In genomic region chr3:95653473-95654034, GRCm38 (mm10) we compare ENCODE assay signal across 9 mouse cellular contexts. TPM values are rescaled to one million over a fixed set of nuclear protein-coding genes. Genes with fewer than 3 reads are reported as not detected.
DNase-seq lines count a peak whose midpoint lies in the region; ATAC-seq lines count a peak whose summit lies in the region.
"Had no signal": no experiment of that assay in that cellular context is flagged by ENCODE, and none has a peak within 500 bp of the region (broad histone marks: within the 10 kb centered on the region; RNA-seq: fewer than 3 reads in every experiment).

No protein-coding gene starts in this region.

- peaks cover 63% of the 10 kb centered on the region for H3K79me2 ChIP-seq in macrophage (ENCODE audit: inconsistent target)

- peak; percentile 67 to 80 for DNase-seq in heart, adult 9 months (ENCODE audit: low spot score in 2 of 2)
- DNase-seq in heart, adult 8-10 months (ENCODE audit: low spot score) = no peak
- peak; percentile 62 for DNase-seq in NIH3T3 (ENCODE audit: low read depth)
- DNase-seq in gastrocnemius, postnatal 10 days = no peak
- DNase-seq in layer of hippocampus, adult 18-20 months (ENCODE audit: low spot score in 2 of 2) = no peak

- WGBS in hindbrain, embryonic 15.5 days = 17% methylated on average over 11 of the region's 11 CpGs
- WGBS in macrophage (ENCODE audit: missing documents) = 16% methylated on average over 11 of the region's 11 CpGs

- H3K4me1 ChIP-seq in hindbrain, embryonic 15.5 days (replicated peaks) = peaks cover 12% of the 10 kb centered on the region; the same call in 1 of the 2 replicates

- 0 out of 2 replicates have a peak overlapping the region, but pooled peaks have one; percentile 20 for H3K27ac ChIP-seq in hindbrain, embryonic 15.5 days (replicated peaks)
- H3K27ac ChIP-seq in macrophage = peak overlapping the region; percentile 100

- no peak overlapping the region for H3K4me3 ChIP-seq in hindbrain, embryonic 15.5 days
- no peak overlapping the region for H3K4me3 ChIP-seq in macrophage (ENCODE audit: inconsistent target)

- no peak overlapping the region for H3K4me2 ChIP-seq in hindbrain, embryonic 15.5 days

- no peaks in the 10 kb centered on the region for H3K9me3 ChIP-seq in hindbrain, embryonic 15.5 days

- no peak overlapping the region for H3K9ac ChIP-seq in hindbrain, embryonic 15.5 days

- H3K36me3 ChIP-seq in hindbrain, embryonic 15.5 days = no peaks in the 10 kb centered on the region
- no peaks in the 10 kb centered on the region for H3K36me3 ChIP-seq in macrophage (ENCODE audit: inconsistent target)

- no peak for ATAC-seq in hindbrain, embryonic 15.5 days (ENCODE audit: low FRiP score, low read depth)
- no peak for ATAC-seq in inflammation-experienced regulatory T-cells, adult 6 months
- ATAC-seq: Patski had no signal

- no peaks in the 10 kb centered on the region for H3K27me3 ChIP-seq in hindbrain, embryonic 15.5 days
- H3K27me3 ChIP-seq: Patski had no signal

RNA-seq across cellular contexts. Expression of gene Mcl1, which starts 5.0 kb away (rescaled TPM):
- total RNA-seq in heart, adult 8-10 months (2022) = 100 to 1,000 TPM; 123 to 159 (median 134) TPM
- 46.3 and 47.4 TPM in 2 replicates for polyA plus RNA-seq in hindbrain, embryonic 15.5 days (2015; fragmentation: Nextera tagmentation; extraction: Ambion mirVana)
- 1,000 to 10,000 TPM in 10 of 26 experiments, 100 to 1,000 TPM in 16; 471 to 2,042 (median 842) TPM for total RNA-seq in macrophage (2018; cell fraction: chromatin; rRNA removed)
- 1,000 to 10,000 TPM in 4 of 26 experiments, 100 to 1,000 TPM in 22; 492 to 1,133 (median 611) TPM for total RNA-seq in macrophage (2018; cell fraction: cytosol; rRNA removed)
- total RNA-seq in macrophage (2018; cell fraction: nucleus; rRNA removed) = 1,000 to 10,000 TPM in 21 of 26 experiments, 100 to 1,000 TPM in 5; 701 to 2,394 (median 1,238) TPM
- polyA plus RNA-seq in macrophage (2018) = 251 to 507 TPM (median 488 TPM) in 3 replicates
- 10 to 100 TPM; 50.5 to 86.1 (median 61.6) TPM for polyA plus RNA-seq in inflammation-experienced regulatory T-cells, adult 6 months (2017; shearing (Covaris generic))
- 100 to 1,000 TPM in 1 of 2 experiments, 10 to 100 TPM in 1; 96.8 to 111 TPM for total RNA-seq in gastrocnemius, postnatal 10 days (2021)
- total RNA-seq in layer of hippocampus, adult 18-20 months (2021) = 10 to 100 TPM; 56.9 to 62.7 TPM

RNA-seq across cellular contexts. Expression of gene Ensa, which starts 28.8 kb away (rescaled TPM):
- 10 to 100 TPM; 77.2 to 84.9 (median 80.6) TPM for total RNA-seq in heart, adult 8-10 months (2022)
- 109 and 110 TPM in 2 replicates for polyA plus RNA-seq in hindbrain, embryonic 15.5 days (2015; fragmentation: Nextera tagmentation; extraction: Ambion mirVana)
- total RNA-seq in macrophage (2018; cell fraction: chromatin; rRNA removed) = 100 to 1,000 TPM; 114 to 467 (median 312) TPM
- 100 to 1,000 TPM in 22 of 26 experiments, 10 to 100 TPM in 4; 85.2 to 121 (median 110) TPM for total RNA-seq in macrophage (2018; cell fraction: cytosol; rRNA removed)
- 100 to 1,000 TPM; 134 to 367 (median 267) TPM for total RNA-seq in macrophage (2018; cell fraction: nucleus; rRNA removed)
- 79.1 to 122 TPM (median 121 TPM) in 3 replicates for polyA plus RNA-seq in macrophage (2018)
- 10 to 100 TPM; 68.7 to 89.9 (median 76.3) TPM for polyA plus RNA-seq in inflammation-experienced regulatory T-cells, adult 6 months (2017; shearing (Covaris generic))
- 10 to 100 TPM; 80.1 to 80.2 TPM for total RNA-seq in gastrocnemius, postnatal 10 days (2021)
- total RNA-seq in layer of hippocampus, adult 18-20 months (2021) = 100 to 1,000 TPM; 322 to 323 TPM

RNA-seq across cellular contexts. Expression of gene Adamtsl4, which starts 34.2 kb away (rescaled TPM):
- total RNA-seq in heart, adult 8-10 months (2022) = 10 to 100 TPM; 35.5 to 60.3 (median 45.4) TPM
- 1.2 TPM in 2 replicates for polyA plus RNA-seq in hindbrain, embryonic 15.5 days (2015; fragmentation: Nextera tagmentation; extraction: Ambion mirVana)
- 1 to 10 TPM in 21 of 26 experiments, under 1 TPM in 5; 0.40 to 8.2 (median 3.2) TPM for total RNA-seq in macrophage (2018; cell fraction: chromatin; rRNA removed)
- total RNA-seq in macrophage (2018; cell fraction: cytosol; rRNA removed) = 1 to 10 TPM in 13 of 26 experiments, under 1 TPM in 13; 0.22 to 4.1 (median 1.2) TPM
- 1 to 10 TPM in 21 of 26 experiments, under 1 TPM in 5; 0.21 to 9.6 (median 2.3) TPM for total RNA-seq in macrophage (2018; cell fraction: nucleus; rRNA removed)
- 0.38 to 3.1 TPM (median 1.9 TPM) in 3 replicates for polyA plus RNA-seq in macrophage (2018)
- polyA plus RNA-seq in inflammation-experienced regulatory T-cells, adult 6 months (2017; shearing (Covaris generic)) = 1 to 10 TPM; 2.0 to 4.6 (median 2.2) TPM
- total RNA-seq in gastrocnemius, postnatal 10 days (2021) = 10 to 100 TPM; 23.9 to 26.3 TPM
- total RNA-seq in layer of hippocampus, adult 18-20 months (2021) = 1 to 10 TPM; 7.1 to 7.4 TPM

Comparison
In these comparisons a context has a peak if more than half of its experiments do, and no peak if none do; other contexts are left out.
1. DNase-seq: peak in heart, adult 9 months (2 of 2) and NIH3T3 (single experiment); none in heart, adult 8-10 months (single experiment), gastrocnemius, postnatal 10 days (single experiment) and layer of hippocampus, adult 18-20 months (0 of 2).